Mouse (Mus musculus) CD4-positive naive resting alpha-beta T cell, adult 57 days (primary cell): ENCODE data around the gene Runx3. TPM values are rescaled to one million over a fixed set of nuclear protein-coding genes. Genes with fewer than 3 reads are reported as not detected.

Source experiments
- total RNA-seq: library from RNA; stranded (reverse); gene quantifications from one replicate; pipeline ENCODE4 v1.2.4, GENCODE M21; 2023

Gene Runx3
- 126 TPM for total RNA-seq

GRCm38 (mm10) chr4:135120342-135121100 is at the start of gene Runx3:
TSS of gene Runx3 (plus strand) at chr4:135120652.

Other genes with a start within 250 kb of the Runx3 start
- 175 TPM for gene Tmem50a, start 205.6 kb upstream of the Runx3 start, total RNA-seq
- gene Rsrp1, start 197.1 kb upstream of the Runx3 start, total RNA-seq, result 452 TPM
- gene Syf2, start 189.8 kb upstream of the Runx3 start, total RNA-seq, result 235 TPM
- gene Clic4, start 152.2 kb downstream of the Runx3 start, total RNA-seq, result 11.3 TPM
- gene Srrm1, start 232.7 kb downstream of the Runx3 start, total RNA-seq, result 346 TPM